Mouse (Mus musculus) liver, postnatal 0 days (tissue): ENCODE measurements around the gene Pde4c.

Source experiments
- CTCF ChIP-seq: sonication (generic); IDR thresholded peaks from 2 replicates; pipeline ENCODE4 v1.5.1; 2016; ENCODE audit warnings: antibody characterized with exemption, low read depth
- EP300 ChIP-seq: IDR thresholded peaks from 2 replicates; pipeline ENCODE4 v1.6.1; 2016; ENCODE audit warnings: antibody characterized with exemption, low read depth, mild to moderate bottlenecking

- no peak for TF ChIP-seq EP300
- no peak for TF ChIP-seq CTCF
These were observed 51.2 kb downstream of the Pde4c start for GRCm38 (mm10) chr8:70774740-70775139.
